Mouse (Mus musculus): ENCODE data around the gene Abhd12. TPM values are rescaled to one million over a fixed set of nuclear protein-coding genes. Genes with fewer than 3 reads are reported as not detected.
A peak's percentile ranks its signal among the peaks of the same experiment; 100 is the strongest.

Gene Abhd12
- polyA plus RNA-seq, 1 experiment from 2014 or later: 63.5 TPM

DNA sequence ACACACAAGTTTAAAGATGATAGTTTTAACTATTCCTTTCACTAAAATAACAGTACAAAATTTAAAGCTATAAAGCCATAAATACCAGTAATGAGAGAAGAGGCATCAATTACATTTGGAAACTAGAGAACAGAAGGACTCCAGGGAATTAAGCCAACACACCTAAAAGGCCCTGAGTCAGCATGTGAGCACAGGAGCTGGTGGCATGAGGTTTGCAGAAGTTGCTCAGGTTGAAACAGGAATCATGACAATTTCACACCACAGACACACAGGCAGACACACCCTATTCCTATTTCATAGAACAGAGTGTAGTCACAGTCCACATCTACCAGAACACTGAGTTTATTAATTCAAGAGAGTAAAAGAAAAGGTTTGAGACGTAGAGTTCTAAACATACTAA lies 30.0 kb downstream of the Abhd12 start:
- WGBS: 89% methylated on average over 1 of the region's 1 CpGs
- H3K4me2 ChIP-seq: no peak overlapping the region
- H3K9ac ChIP-seq: no peak overlapping the region
- H3K27me3 ChIP-seq: no peaks in the 10 kb centered on the region
- no peak overlapping the region for H3K27ac ChIP-seq
- H3K4me1 ChIP-seq: no peaks in the 10 kb centered on the region
- no peaks in the 10 kb centered on the region for H3K9me3 ChIP-seq (replicated peaks)
- H3K4me3 ChIP-seq (replicated peaks): no peak overlapping the region
- ATAC-seq (replicated peaks; ENCODE audit: low FRiP score): no peak
- no peaks in the 10 kb centered on the region for H3K36me3 ChIP-seq

DNA sequence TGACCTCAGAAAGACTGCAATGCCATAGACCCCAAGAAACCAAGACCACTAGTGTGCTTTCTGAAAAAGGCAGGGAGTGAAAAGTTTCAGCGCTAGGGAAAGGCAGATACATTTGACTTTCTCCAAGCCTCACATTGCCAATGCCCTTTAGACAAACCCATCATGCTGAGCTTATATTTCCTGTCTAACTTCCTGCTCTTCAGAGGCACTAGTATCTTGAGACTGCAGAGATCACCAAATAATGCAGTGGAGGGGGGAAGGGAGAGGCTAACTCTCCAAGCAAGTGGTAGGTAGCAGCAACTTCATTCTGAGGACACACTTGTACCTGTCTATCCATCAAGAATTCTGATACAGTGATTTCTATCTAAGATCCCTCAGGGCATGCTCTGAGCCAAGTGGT lies 35.1 kb downstream of the Abhd12 start:
- WGBS: 86% methylated on average over 1 of the region's 1 CpGs
- H3K4me1 ChIP-seq: no peaks in the 10 kb centered on the region
- no peak overlapping the region for H3K27ac ChIP-seq
- H3K36me3 ChIP-seq: no peaks in the 10 kb centered on the region
- no peaks in the 10 kb centered on the region for H3K27me3 ChIP-seq
- no peak overlapping the region for H3K4me3 ChIP-seq (replicated peaks)
- no peaks in the 10 kb centered on the region for H3K9me3 ChIP-seq (replicated peaks)
- no peak overlapping the region for H3K9ac ChIP-seq
- no peak for ATAC-seq (replicated peaks; ENCODE audit: low FRiP score)
- H3K4me2 ChIP-seq: no peak overlapping the region

DNA sequence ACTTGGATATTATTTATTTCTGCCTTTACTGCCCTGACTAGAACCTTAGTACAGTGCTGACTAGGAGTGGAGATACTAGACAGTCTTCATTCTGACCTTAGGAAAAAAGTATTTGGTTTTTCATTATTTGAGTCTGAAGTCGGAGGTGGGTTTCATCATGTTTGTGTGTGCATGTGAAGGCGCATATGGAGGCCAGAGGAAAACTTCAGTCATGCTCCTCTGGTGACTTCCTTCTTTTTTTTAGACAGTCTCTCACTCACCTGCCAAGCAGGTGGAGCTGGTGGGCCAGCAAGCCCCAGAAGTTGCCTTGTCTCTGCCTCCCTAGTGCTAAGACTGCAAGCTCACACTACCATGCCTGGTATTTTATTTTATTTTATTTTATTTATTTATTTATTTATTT lies 37.5 kb downstream of the Abhd12 start:
- no peaks in the 10 kb centered on the region for H3K9me3 ChIP-seq (replicated peaks)
- no peak overlapping the region for H3K27ac ChIP-seq
- H3K9ac ChIP-seq: no peak overlapping the region
- H3K4me3 ChIP-seq (replicated peaks): no peak overlapping the region
- H3K4me2 ChIP-seq: no peak overlapping the region
- no peaks in the 10 kb centered on the region for H3K36me3 ChIP-seq
- no peaks in the 10 kb centered on the region for H3K4me1 ChIP-seq
- no peak for ATAC-seq (replicated peaks; ENCODE audit: low FRiP score)
- WGBS: 100% methylated on average over 2 of the region's 2 CpGs
- H3K27me3 ChIP-seq: no peaks in the 10 kb centered on the region

GRCm38 (mm10) chr2:150861128-150861527 lies 43.4 kb downstream of the Abhd12 start:
- no peaks in the 10 kb centered on the region for H3K36me3 ChIP-seq
- no peak overlapping the region for H3K27ac ChIP-seq
- H3K4me2 ChIP-seq: no peak overlapping the region
- H3K9ac ChIP-seq: no peak overlapping the region
- no peak for ATAC-seq (replicated peaks; ENCODE audit: low FRiP score)
- WGBS: 91% methylated on average over 2 of the region's 2 CpGs
- peaks cover 7% of the 10 kb centered on the region; the same call in 1 of the 2 replicates for H3K4me1 ChIP-seq
- H3K9me3 ChIP-seq (replicated peaks): no peaks in the 10 kb centered on the region
- H3K4me3 ChIP-seq (replicated peaks): no peak overlapping the region
- H3K27me3 ChIP-seq: no peaks in the 10 kb centered on the region

DNA sequence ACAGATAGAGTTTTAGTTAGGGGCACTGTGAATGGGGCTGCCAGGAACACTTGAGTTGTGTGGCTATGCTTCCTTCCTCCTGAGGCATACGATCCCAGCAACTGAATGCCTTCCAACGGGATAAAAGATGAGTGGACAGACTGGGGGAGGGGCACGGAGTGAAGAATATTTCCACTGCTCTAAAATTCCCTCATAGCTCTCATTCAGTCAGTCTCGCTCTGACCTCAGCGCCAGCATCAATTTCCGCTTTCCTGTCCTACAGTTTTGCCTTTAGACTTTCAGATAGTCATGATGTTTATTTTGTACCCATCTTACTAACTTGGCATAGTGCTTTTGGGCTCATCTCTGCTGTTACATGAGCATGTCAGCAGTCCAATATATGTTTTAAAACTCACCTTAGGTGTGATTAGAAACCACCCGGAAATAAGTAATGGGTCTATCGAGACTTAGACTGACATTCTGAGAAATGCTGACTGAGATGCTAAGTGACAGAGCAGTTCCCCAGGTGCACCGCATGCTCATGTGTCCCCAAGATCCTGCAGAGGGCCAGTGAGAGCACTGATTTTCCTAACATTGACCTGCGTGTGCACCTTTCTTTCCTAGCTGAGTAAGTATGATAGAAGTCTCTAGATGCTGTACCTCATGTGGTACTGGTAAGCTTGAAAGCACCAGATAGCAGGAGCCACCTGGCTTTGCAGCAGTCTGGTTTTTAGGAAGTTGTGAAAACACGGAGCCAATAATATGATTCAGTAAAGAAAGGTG lies 44.7 kb downstream of the Abhd12 start:
- no peaks in the 10 kb centered on the region for H3K9me3 ChIP-seq (replicated peaks)
- 79% methylated on average over 11 of the region's 11 CpGs for WGBS
- peaks cover 7% of the 10 kb centered on the region; the same call in 1 of the 2 replicates for H3K4me1 ChIP-seq
- H3K4me2 ChIP-seq: no peak overlapping the region
- ATAC-seq (replicated peaks; ENCODE audit: low FRiP score): no peak
- H3K4me3 ChIP-seq (replicated peaks): no peak overlapping the region
- H3K9ac ChIP-seq: no peak overlapping the region
- H3K36me3 ChIP-seq: no peaks in the 10 kb centered on the region
- no peaks in the 10 kb centered on the region for H3K27me3 ChIP-seq
- H3K27ac ChIP-seq: no peak overlapping the region

DNA sequence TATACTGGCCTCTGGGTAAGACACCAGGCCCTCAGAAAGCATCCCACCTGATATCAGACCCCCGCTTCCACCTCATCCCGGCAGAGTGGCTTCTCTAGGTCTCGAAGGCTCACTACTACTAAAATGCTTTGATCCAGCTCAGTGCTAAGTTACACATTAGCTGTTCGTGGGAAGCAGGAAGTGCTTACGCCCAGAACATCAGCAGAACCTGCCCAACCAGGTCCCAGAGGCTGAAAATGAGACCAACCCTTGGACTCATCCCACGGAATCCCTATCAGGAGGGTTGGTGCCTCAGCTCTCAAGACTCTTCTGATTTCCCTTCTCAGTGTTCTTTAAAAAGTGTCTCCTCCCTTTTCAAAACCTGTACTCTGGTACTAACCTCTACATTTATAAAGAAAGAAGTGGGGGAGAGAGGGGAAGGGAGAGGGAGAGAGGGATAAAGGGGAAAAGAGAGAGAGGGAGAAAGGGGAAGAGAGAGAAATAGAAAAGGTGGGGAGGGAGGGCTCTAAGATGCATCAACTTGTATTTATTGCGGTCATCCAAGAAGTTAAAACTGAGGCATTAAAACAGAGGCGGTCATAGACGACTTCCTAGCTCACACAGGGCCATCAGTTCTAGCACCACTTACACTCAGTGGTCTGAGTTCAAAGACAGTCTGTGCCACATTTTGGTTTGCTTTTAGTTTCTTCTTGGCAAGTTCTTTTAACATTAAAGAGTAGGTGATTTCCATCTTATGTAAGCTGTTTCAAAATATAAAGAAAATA lies 45.6 kb downstream of the Abhd12 start:
- Histone ChIP-seq H3K27ac (no peak overlapping the region), H3K27me3 (no peaks in the 10 kb centered on the region), H3K9me3 (replicated peaks) (no peaks in the 10 kb centered on the region), H3K36me3 (no peaks in the 10 kb centered on the region), H3K4me2 (no peak overlapping the region), H3K9ac (no peak overlapping the region), H3K4me1 (peaks cover 7% of the 10 kb centered on the region; the same call in 1 of the 2 replicates), H3K4me3 (replicated peaks) (no peak overlapping the region)
- ATAC-seq (replicated peaks; ENCODE audit: low FRiP score): peak; percentile 73; the same call in 1 of the 2 replicates
- 63% methylated on average over 9 of the region's 9 CpGs for WGBS

GRCm38 (mm10) chr2:150855186-150855585 lies 49.4 kb downstream of the Abhd12 start:
- peaks cover 7% of the 10 kb centered on the region; the same call in 1 of the 2 replicates for H3K4me1 ChIP-seq
- H3K27ac ChIP-seq: no peak overlapping the region
- H3K4me2 ChIP-seq: no peak overlapping the region
- H3K9ac ChIP-seq: no peak overlapping the region
- H3K4me3 ChIP-seq (replicated peaks): no peak overlapping the region
- no peak for ATAC-seq (replicated peaks; ENCODE audit: low FRiP score)
- H3K9me3 ChIP-seq (replicated peaks): no peaks in the 10 kb centered on the region
- 0 out of 2 replicates have a peak, but pooled peaks cover 4% of the 10 kb centered on the region for H3K36me3 ChIP-seq
- no peaks in the 10 kb centered on the region for H3K27me3 ChIP-seq

GRCm38 (mm10) chr2:150851251-150851650 lies 53.3 kb downstream of the Abhd12 start:
- 0 out of 2 replicates have a peak, but pooled peaks cover 4% of the 10 kb centered on the region for H3K36me3 ChIP-seq
- H3K27me3 ChIP-seq: no peaks in the 10 kb centered on the region
- no peaks in the 10 kb centered on the region for H3K9me3 ChIP-seq (replicated peaks)
- no peak overlapping the region for H3K4me3 ChIP-seq (replicated peaks)
- no peak overlapping the region for H3K9ac ChIP-seq
- WGBS: 54% methylated on average over 9 of the region's 9 CpGs
- no peak overlapping the region for H3K4me2 ChIP-seq
- H3K27ac ChIP-seq: no peak overlapping the region
- no peaks in the 10 kb centered on the region for H3K4me1 ChIP-seq
- no peak for ATAC-seq (replicated peaks; ENCODE audit: low FRiP score)

DNA sequence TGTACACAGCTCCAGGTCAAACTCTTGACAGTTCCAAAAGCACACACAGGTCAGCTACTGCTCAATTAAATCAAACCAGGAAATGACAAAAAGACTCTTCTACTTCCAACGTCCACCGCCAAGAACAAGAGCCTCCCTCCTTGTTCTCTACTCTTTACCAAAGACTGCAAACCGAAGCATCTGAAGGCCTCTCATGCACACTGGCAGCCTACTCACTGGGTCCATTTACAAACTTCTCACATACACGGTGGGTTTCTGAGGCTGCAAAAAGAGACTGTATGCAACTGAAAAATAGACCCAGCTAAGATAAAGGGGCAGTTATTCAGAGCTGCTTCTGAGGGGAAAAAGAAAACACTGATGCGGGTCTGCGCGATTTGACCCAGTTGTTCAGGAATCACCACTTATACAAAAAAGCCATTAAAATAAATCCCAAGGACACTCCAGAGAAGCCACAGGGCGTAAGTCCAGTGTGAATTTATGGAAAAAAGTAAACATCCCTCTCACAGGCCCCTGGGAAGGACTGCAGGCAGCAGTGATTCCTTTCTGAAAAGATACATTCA lies 57.0 kb downstream of the Abhd12 start:
- 0 out of 2 replicates have a peak, but pooled peaks cover 11% of the 10 kb centered on the region for H3K36me3 ChIP-seq
- H3K4me2 ChIP-seq: no peak overlapping the region
- WGBS: 78% methylated on average over 8 of the region's 8 CpGs
- H3K27me3 ChIP-seq: no peaks in the 10 kb centered on the region
- no peak overlapping the region for H3K27ac ChIP-seq
- no peak overlapping the region for H3K4me3 ChIP-seq (replicated peaks)
- no peaks in the 10 kb centered on the region for H3K4me1 ChIP-seq
- H3K9me3 ChIP-seq (replicated peaks): no peaks in the 10 kb centered on the region
- H3K9ac ChIP-seq: no peak overlapping the region
- ATAC-seq (replicated peaks; ENCODE audit: low FRiP score): no peak

- no peaks in the 10 kb centered on the region for H3K27me3 ChIP-seq
- H3K4me2 ChIP-seq: no peak overlapping the region
- H3K9ac ChIP-seq: no peak overlapping the region
- H3K9me3 ChIP-seq (replicated peaks): no peaks in the 10 kb centered on the region
- ATAC-seq (replicated peaks; ENCODE audit: low FRiP score): no peak
- H3K4me3 ChIP-seq (replicated peaks): no peak overlapping the region
- H3K4me1 ChIP-seq: no peaks in the 10 kb centered on the region
- WGBS: 71% methylated on average over 1 of the region's 1 CpGs
- 0 out of 2 replicates have a peak, but pooled peaks cover 7% of the 10 kb centered on the region for H3K36me3 ChIP-seq
- no peak overlapping the region for H3K27ac ChIP-seq
Observed at GRCm38 (mm10) chr2:150844798-150845197, 59.7 kb downstream of the Abhd12 start.

DNA sequence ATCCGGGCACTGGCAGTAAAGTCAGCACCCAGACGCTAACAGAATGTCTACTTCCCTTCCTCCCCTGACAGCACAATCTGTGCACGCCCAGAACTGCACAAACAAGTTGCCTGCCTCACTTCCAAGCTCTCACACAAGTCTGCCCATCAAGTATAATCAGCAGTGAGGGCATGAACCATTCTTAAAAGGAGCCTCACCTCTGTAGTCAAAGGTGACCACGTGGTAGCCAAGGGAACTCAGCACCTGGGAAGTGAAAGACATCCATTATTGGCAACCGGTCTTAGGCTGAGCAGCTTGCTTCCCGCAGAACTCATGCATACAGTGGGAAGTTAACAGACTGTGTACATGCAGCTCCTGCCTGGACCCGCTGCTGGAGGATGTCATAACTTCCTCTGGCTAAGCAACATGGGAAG lies 62.5 kb downstream of the Abhd12 start:
- WGBS: 82% methylated on average over 7 of the region's 7 CpGs
- no peak overlapping the region for H3K4me2 ChIP-seq

DNA sequence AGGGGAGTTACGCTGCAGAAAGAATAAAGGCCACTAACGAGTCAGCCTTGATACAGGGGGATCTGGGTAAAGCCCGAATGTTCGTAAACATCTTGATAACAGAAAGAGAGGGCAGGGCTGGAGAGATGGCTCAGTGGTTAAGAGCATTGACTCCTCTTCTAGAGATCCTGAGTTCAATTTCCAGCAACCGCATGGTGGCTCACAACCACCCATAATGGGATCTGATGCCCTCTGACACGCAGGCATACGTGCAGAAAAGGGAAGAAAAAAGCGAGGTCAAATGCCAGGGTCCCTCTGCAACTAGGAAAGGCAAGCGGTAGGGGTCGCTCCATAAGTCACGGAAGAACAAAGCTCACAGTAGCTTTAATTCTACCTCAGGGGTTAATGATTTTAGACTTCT lies 63.4 kb downstream of the Abhd12 start:
- H3K4me3 ChIP-seq (replicated peaks): no peak overlapping the region
- no peaks in the 10 kb centered on the region for H3K27me3 ChIP-seq
- H3K4me1 ChIP-seq: no peaks in the 10 kb centered on the region
- no peak overlapping the region for H3K4me2 ChIP-seq
- H3K9ac ChIP-seq: no peak overlapping the region
- no peak for ATAC-seq (replicated peaks; ENCODE audit: low FRiP score)
- H3K9me3 ChIP-seq (replicated peaks): no peaks in the 10 kb centered on the region
- H3K36me3 ChIP-seq: peaks cover 11% of the 10 kb centered on the region; the same call in 1 of the 2 replicates
- 71% methylated on average over 11 of the region's 11 CpGs for WGBS
- no peak overlapping the region for H3K27ac ChIP-seq

More for the DNA sequence above, 62.5 kb downstream of the Abhd12 start:
- H3K27ac ChIP-seq: no peak overlapping the region
- no peaks in the 10 kb centered on the region for H3K9me3 ChIP-seq (replicated peaks)
- no peak overlapping the region for H3K4me3 ChIP-seq (replicated peaks)
- H3K4me1 ChIP-seq: no peaks in the 10 kb centered on the region
- no peaks in the 10 kb centered on the region for H3K27me3 ChIP-seq
- no peak overlapping the region for H3K9ac ChIP-seq
- ATAC-seq (replicated peaks; ENCODE audit: low FRiP score): no peak
- peaks cover 10% of the 10 kb centered on the region; the same call in 1 of the 2 replicates for H3K36me3 ChIP-seq
